Mouse (Mus musculus) MN1 (cell line): ENCODE results near the gene Apob.
A peak's percentile ranks its signal among the peaks of the same experiment; 100 is the strongest.
"Not testable (repeated sequence)": the region's sequence is repeated elsewhere in the genome, so short reads cannot be mapped to it uniquely, and the experiment has no call there.

Experiments
- DNase-seq: peaks from one replicate; pipeline ENCODE4 v3.0.0-alpha.2; 2016; ENCODE audit warnings: low spot score

Gene Apob

GRCm38 (mm10) chr12:7977466-7978189 is at the start of gene Apob:
Apob (plus strand) TSS chr12:7977648.
- DNase-seq = no peak

- DNase-seq = no peak
These were observed 45.0 kb upstream of the Apob start for GRCm38 (mm10) chr12:7932405-7932920.

- DNase-seq = no peak
These were observed 27.2 kb upstream of the Apob start for GRCm38 (mm10) chr12:7950098-7950745.

- no peak for DNase-seq
These were observed 18.6 kb upstream of the Apob start for GRCm38 (mm10) chr12:7958851-7959250.

- no peak for DNase-seq
These were observed 18.0 kb upstream of the Apob start for GRCm38 (mm10) chr12:7959310-7959918.

- no peak for DNase-seq
These were observed 15.0 kb upstream of the Apob start for GRCm38 (mm10) chr12:7962314-7962927.

GRCm38 (mm10) chr12:7967221-7967620 is 10.2 kb upstream of the Apob start:
- DNase-seq = no peak

- no peak for DNase-seq
These were observed 7.1 kb upstream of the Apob start for GRCm38 (mm10) chr12:7970301-7970700.

- DNase-seq = no peak
These were observed 6.6 kb upstream of the Apob start for GRCm38 (mm10) chr12:7970817-7971216.

GRCm38 (mm10) chr12:7971736-7972135 is 5.7 kb upstream of the Apob start:
- no peak for DNase-seq

- no peak for DNase-seq
These were observed 3.6 kb upstream of the Apob start for GRCm38 (mm10) chr12:7973773-7974322.

GRCm38 (mm10) chr12:7978190-7978884 is 889 bp downstream of the Apob start:
- DNase-seq = peak; percentile 17

GRCm38 (mm10) chr12:7984411-7984810 is 7.0 kb downstream of the Apob start:
- no peak for DNase-seq

GRCm38 (mm10) chr12:7990804-7991203 is 13.4 kb downstream of the Apob start:
- peak; percentile 68 for DNase-seq

- DNase-seq = no peak
These were observed 14.1 kb downstream of the Apob start for GRCm38 (mm10) chr12:7991570-7991969.

GRCm38 (mm10) chr12:8020931-8021330 is 43.5 kb downstream of the Apob start:
- no peak for DNase-seq

- DNase-seq = no peak
These were observed 52.1 kb downstream of the Apob start for GRCm38 (mm10) chr12:8029520-8029919.

- no peak for DNase-seq
These were observed 52.6 kb downstream of the Apob start for GRCm38 (mm10) chr12:8030057-8030456.

- not testable (repeated sequence) for DNase-seq
These were observed 53.7 kb downstream of the Apob start for GRCm38 (mm10) chr12:8031169-8031568.

- peak; percentile 7 for DNase-seq
These were observed 54.3 kb downstream of the Apob start for GRCm38 (mm10) chr12:8031595-8032358.

GRCm38 (mm10) chr12:8032359-8032755 is 54.9 kb downstream of the Apob start:
- no peak for DNase-seq
